Mouse (Mus musculus) myocyte (in vitro differentiated cells): ENCODE results near the gene Nutm1. TPM values are rescaled to one million over a fixed set of nuclear protein-coding genes. Genes with fewer than 3 reads are reported as not detected.

Experiments used
- H3K27me3 ChIP-seq: one replicate; pipeline ENCODE4 v1.6.1; 2011; ENCODE audit not compliant: control insufficient read depth, insufficient read depth, insufficient read length
- H3K36me3 ChIP-seq: one replicate; pipeline ENCODE4 v1.6.1; 2011; ENCODE audit not compliant: control insufficient read depth, insufficient read depth
- H3K4me2 ChIP-seq: one replicate; pipeline ENCODE4 v1.6.1; 2011; ENCODE audit warnings: low read depth, control low read depth
- H3K4me3 ChIP-seq: one replicate; pipeline ENCODE4 v1.5.1; 2011; ENCODE audit warnings: mild to moderate bottlenecking, control low read depth, moderate library complexity
- H3K79me2 ChIP-seq: one replicate; pipeline ENCODE4 v1.6.1; 2011; ENCODE audit not compliant: control insufficient read depth, insufficient read depth
- H3ac ChIP-seq: one replicate; pipeline ENCODE4 v1.6.1; 2011; ENCODE audit not compliant: control insufficient read depth, insufficient read length
- CEBPB ChIP-seq: IDR thresholded peaks from 2 replicates; pipeline ENCODE4 v1.6.1; 2011; ENCODE audit warnings: mild to moderate bottlenecking, moderate library complexity; ENCODE audit not compliant: poor library complexity, insufficient read depth, severe bottlenecking
- E2F4 ChIP-seq: IDR thresholded peaks from one replicate; pipeline ENCODE4 v1.6.1; 2011; ENCODE audit warnings: mild to moderate bottlenecking, control low read depth, moderate library complexity; ENCODE audit not compliant: insufficient read depth
- MAX ChIP-seq: IDR thresholded peaks from one replicate; pipeline ENCODE4 v1.6.1; 2011; ENCODE audit warnings: low read depth, mild to moderate bottlenecking, control low read depth
- MYOD1 ChIP-seq, 3 experiments: IDR thresholded peaks; one replicate each; pipeline ENCODE4 v1.6.1; 2011; ENCODE audit warnings: control low read depth in 2 of 3, low read depth in 2 of 3, mild to moderate bottlenecking in 2 of 3, moderate library complexity in 1 of 3; ENCODE audit not compliant: insufficient read length in 2 of 3, control insufficient read depth in 1 of 3
- MYOG ChIP-seq, 3 experiments: IDR thresholded peaks; one replicate each; pipeline ENCODE4 v1.6.1; 2011; ENCODE audit warnings: control low read depth in 2 of 3, low read depth in 2 of 3, mild to moderate bottlenecking in 2 of 3; ENCODE audit not compliant: insufficient read length in 2 of 3, control insufficient read depth in 1 of 3, insufficient read depth in 1 of 3
- POLR2A ChIP-seq: IDR thresholded peaks from one replicate; pipeline ENCODE4 v1.6.1; 2011; ENCODE audit warnings: low read depth, mild to moderate bottlenecking, control low read depth, moderate library complexity; ENCODE audit not compliant: insufficient read length
- POLR2AphosphoS2 ChIP-seq: IDR thresholded peaks from one replicate; pipeline ENCODE4 v1.6.1; 2011; ENCODE audit warnings: low read depth, control low read depth; ENCODE audit not compliant: insufficient read length
- REST ChIP-seq: IDR thresholded peaks from one replicate; pipeline ENCODE4 v1.6.1; 2011; ENCODE audit warnings: mild to moderate bottlenecking, control low read depth, moderate library complexity; ENCODE audit not compliant: insufficient read depth, insufficient read length
- SRF ChIP-seq: IDR thresholded peaks from one replicate; pipeline ENCODE4 v1.6.1; 2011; ENCODE audit warnings: low read depth; ENCODE audit not compliant: control insufficient read depth, insufficient read length
- TCF12 ChIP-seq: IDR thresholded peaks from one replicate; pipeline ENCODE4 v1.6.1; 2011; ENCODE audit warnings: mild to moderate bottlenecking, control low read depth; ENCODE audit not compliant: poor library complexity, insufficient read depth, severe bottlenecking
- TCF3 ChIP-seq: IDR thresholded peaks from one replicate; pipeline ENCODE4 v1.6.1; 2011; ENCODE audit warnings: low read depth, control low read depth; ENCODE audit not compliant: insufficient read length
- USF1 ChIP-seq: IDR thresholded peaks from one replicate; pipeline ENCODE4 v1.6.1; 2011; ENCODE audit warnings: low read depth, mild to moderate bottlenecking, control low read depth, moderate library complexity
- polyA plus RNA-seq: library from polyadenylated mRNA; unstranded; fragments of >200 nt; fragmentation: generic; extraction: Trizol; gene quantifications from one replicate; pipeline ENCODE4 v1.2.1, GENCODE M21; 2012; ENCODE audit warnings: missing spikeins

The Nutm1 gene
- polyA plus RNA-seq, 1 experiment, result not detected

DNA sequence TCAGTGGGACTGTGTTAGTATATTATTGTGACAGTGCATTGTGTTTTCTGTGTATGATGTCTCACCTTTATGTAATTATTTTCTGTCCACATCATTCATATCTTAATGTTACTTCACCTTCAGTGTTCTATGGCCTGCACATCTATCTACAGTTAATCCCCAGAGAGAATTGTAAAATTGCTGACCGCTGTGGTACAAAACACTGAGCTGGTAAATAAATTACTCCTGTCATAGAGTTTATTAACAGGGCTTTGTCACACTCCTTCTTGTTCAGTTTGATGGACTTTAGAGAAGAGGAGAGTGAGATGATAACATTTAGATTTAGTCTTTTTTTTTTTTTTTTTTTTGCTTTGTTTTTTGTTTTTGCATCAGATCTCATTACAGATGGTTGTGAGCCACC lies 23.8 kb upstream of the Nutm1 start:
- no peak overlapping the region for H3K4me2 ChIP-seq
- no peak for TF ChIP-seq REST
- TF ChIP-seq TCF12, result no peak
- no peak for TF ChIP-seq MYOD1 (IDR thresholded peaks at IDR 0.05; ENCODE audit: control insufficient read depth in 1 of 3, insufficient read length in 2 of 3, low read depth in 2 of 3)
- no peak for TF ChIP-seq CEBPB
- no peak for TF ChIP-seq POLR2A
- no peak for TF ChIP-seq SRF
- no peak for TF ChIP-seq POLR2AphosphoS2
- no peak for TF ChIP-seq MAX
- TF ChIP-seq USF1, result no peak
- TF ChIP-seq TCF3, result no peak
- no peak for TF ChIP-seq E2F4
- no peak for TF ChIP-seq MYOG (IDR thresholded peaks at IDR 0.05; ENCODE audit: control insufficient read depth in 1 of 3, insufficient read depth in 1 of 3, insufficient read length in 2 of 3, low read depth in 2 of 3)
- H3ac ChIP-seq, result no peak overlapping the region
- no peaks in the 10 kb centered on the region for H3K27me3 ChIP-seq
- no peaks in the 10 kb centered on the region for H3K36me3 ChIP-seq
- H3K4me3 ChIP-seq, result no peak overlapping the region
- H3K79me2 ChIP-seq, result no peaks in the 10 kb centered on the region

DNA sequence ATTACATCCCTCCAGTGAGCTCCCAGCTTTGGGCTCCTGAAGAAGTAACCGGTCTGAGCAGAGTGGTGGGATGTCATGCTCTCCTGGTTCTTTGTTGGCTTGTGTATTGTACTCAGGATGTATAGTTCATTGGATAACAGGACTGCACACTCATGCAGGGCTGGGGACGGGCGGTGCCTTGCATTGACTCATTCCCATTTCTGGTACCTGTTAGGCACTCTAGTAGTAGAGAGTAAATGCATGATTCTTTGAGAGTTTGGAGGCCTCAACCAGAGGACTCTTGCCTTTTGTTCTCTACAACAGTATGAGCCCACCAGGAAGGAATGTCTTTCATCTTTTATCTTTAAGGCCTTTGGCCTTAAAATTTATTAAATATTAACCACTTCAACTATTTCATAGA lies 17.8 kb upstream of the Nutm1 start:
- Histone ChIP-seq H3K4me3 (no peak overlapping the region), H3K27me3 (no peaks in the 10 kb centered on the region), H3ac (no peak overlapping the region), H3K4me2 (no peak overlapping the region), H3K36me3 (no peaks in the 10 kb centered on the region), H3K79me2 (no peaks in the 10 kb centered on the region)
- TF ChIP-seq USF1 (no peak), TCF12 (no peak), MYOD1 (IDR thresholded peaks at IDR 0.05; ENCODE audit: control insufficient read depth in 1 of 3, insufficient read length in 2 of 3, low read depth in 2 of 3) (no peak), MYOG (IDR thresholded peaks at IDR 0.05; ENCODE audit: control insufficient read depth in 1 of 3, insufficient read depth in 1 of 3, insufficient read length in 2 of 3, low read depth in 2 of 3) (no peak), TCF3 (no peak), E2F4 (no peak), SRF (no peak), REST (no peak), MAX (no peak)

DNA sequence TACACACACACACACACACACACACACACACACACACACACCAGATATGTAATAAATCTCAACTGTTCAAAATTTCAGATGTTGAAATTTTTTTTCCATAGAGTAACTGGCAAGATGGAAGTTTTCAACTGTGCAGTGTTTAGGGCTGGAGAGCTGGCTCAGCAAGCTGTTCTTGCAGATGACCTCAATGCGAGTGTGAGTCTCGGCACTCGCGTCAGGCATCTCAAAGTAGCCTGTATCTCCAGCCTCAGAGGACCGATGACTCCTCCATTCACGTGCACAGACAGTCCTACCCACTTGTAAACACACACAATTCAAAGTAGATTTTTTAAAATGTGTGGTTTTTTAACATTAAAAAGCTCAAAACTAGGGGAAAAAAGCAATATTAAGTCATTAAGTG lies 14.4 kb upstream of the Nutm1 start:
- no peak overlapping the region for H3K4me3 ChIP-seq
- H3K4me2 ChIP-seq, result no peak overlapping the region
- TF ChIP-seq SRF, result no peak
- no peak for TF ChIP-seq E2F4
- no peak for TF ChIP-seq MYOG (IDR thresholded peaks at IDR 0.05; ENCODE audit: control insufficient read depth in 1 of 3, insufficient read depth in 1 of 3, insufficient read length in 2 of 3, low read depth in 2 of 3)
- TF ChIP-seq TCF12, result no peak
- TF ChIP-seq CEBPB, result no peak
- TF ChIP-seq MYOD1 (IDR thresholded peaks at IDR 0.05; ENCODE audit: control insufficient read depth in 1 of 3, insufficient read length in 2 of 3, low read depth in 2 of 3), result no peak
- no peak for TF ChIP-seq POLR2A
- TF ChIP-seq REST, result no peak
- no peak for TF ChIP-seq TCF3
- no peak for TF ChIP-seq POLR2AphosphoS2
- no peak for TF ChIP-seq MAX
- no peak for TF ChIP-seq USF1

DNA sequence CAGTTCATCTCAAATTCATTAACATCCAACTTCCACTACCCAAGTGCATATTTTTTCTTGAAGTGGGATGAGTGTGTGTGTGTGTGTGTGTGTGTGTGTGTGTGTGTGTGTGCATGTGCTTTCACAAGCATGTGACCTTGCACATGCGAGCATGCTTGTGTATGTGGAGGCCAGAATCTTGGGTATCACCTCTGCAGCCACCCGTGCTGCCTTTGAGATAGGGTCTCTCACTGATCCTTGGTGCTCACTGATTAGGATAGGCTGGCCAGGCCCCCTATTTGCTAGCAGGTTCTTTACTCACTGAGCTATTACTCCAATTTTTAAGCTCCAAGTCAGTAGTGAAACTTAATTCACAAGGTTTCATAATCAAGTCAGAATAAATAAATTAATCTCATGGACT lies 13.8 kb upstream of the Nutm1 start:
- no peak overlapping the region for H3ac ChIP-seq
- H3K36me3 ChIP-seq, result no peaks in the 10 kb centered on the region
- no peak overlapping the region for H3K4me2 ChIP-seq
- H3K27me3 ChIP-seq, result no peaks in the 10 kb centered on the region
- TF ChIP-seq POLR2AphosphoS2 (no peak), SRF (no peak), MYOG (IDR thresholded peaks at IDR 0.05; ENCODE audit: control insufficient read depth in 1 of 3, insufficient read depth in 1 of 3, insufficient read length in 2 of 3, low read depth in 2 of 3) (no peak), E2F4 (no peak), MYOD1 (IDR thresholded peaks at IDR 0.05; ENCODE audit: control insufficient read depth in 1 of 3, insufficient read length in 2 of 3, low read depth in 2 of 3) (no peak), POLR2A (no peak), MAX (no peak), USF1 (no peak), REST (no peak), TCF12 (no peak), TCF3 (no peak), CEBPB (no peak)
- peaks cover 3% of the 10 kb centered on the region for H3K79me2 ChIP-seq
- no peak overlapping the region for H3K4me3 ChIP-seq

More for the DNA sequence above, 14.4 kb upstream of the Nutm1 start:
- H3K79me2 ChIP-seq, result no peaks in the 10 kb centered on the region
- no peaks in the 10 kb centered on the region for H3K36me3 ChIP-seq
- no peak overlapping the region for H3ac ChIP-seq
- no peaks in the 10 kb centered on the region for H3K27me3 ChIP-seq

DNA sequence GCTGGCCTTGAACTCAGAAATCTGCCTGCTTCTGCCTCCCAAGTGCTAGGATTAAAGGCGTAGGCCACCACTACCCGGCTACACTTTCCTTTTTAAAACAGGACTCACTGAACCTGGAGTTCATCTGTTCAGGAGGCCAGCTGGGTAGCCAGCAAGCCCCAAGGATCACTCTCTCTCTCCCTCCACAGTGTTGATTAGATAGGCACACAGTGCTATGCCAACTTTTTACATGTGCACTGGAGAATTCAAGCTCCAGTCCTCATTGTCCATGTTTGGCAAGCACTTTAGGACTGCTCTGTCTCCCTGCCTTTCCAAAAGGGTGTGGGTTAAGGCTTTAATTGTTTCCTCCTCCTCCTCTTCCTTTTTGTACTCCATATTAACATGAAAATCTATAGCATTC lies 10.9 kb upstream of the Nutm1 start:
- Histone ChIP-seq H3K36me3 (no peaks in the 10 kb centered on the region), H3ac (no peak overlapping the region), H3K4me2 (no peak overlapping the region), H3K79me2 (peaks cover 8% of the 10 kb centered on the region), H3K27me3 (no peaks in the 10 kb centered on the region), H3K4me3 (no peak overlapping the region)
- TF ChIP-seq POLR2AphosphoS2 (no peak), USF1 (no peak), TCF3 (no peak), E2F4 (no peak), TCF12 (no peak), MAX (no peak), CEBPB (no peak), POLR2A (no peak), MYOG (IDR thresholded peaks at IDR 0.05; ENCODE audit: control insufficient read depth in 1 of 3, insufficient read depth in 1 of 3, insufficient read length in 2 of 3, low read depth in 2 of 3) (no peak), SRF (no peak), REST (no peak), MYOD1 (IDR thresholded peaks at IDR 0.05; ENCODE audit: control insufficient read depth in 1 of 3, insufficient read length in 2 of 3, low read depth in 2 of 3) (no peak)
